Mouse (Mus musculus) MEL (cell line): Measurements from ENCODE around the gene Gm18336.

Source experiments
- CHD2 ChIP-seq: IDR thresholded peaks from 2 replicates; pipeline ENCODE4 v1.6.1; 2011; ENCODE audit warnings: low read length, improper control_type of control experiment
- CTCF ChIP-seq, 3 experiments: IDR thresholded peaks in 2 of 3; conservative IDR thresholded peaks in 1 of 3; 2 replicates each; pipeline ENCODE4 v1.5.1; 2011 to 2012; ENCODE audit warnings: low read length in 3 of 3, low read depth in 2 of 3, mild to moderate bottlenecking in 2 of 3, improper control_type of control experiment in 1 of 3, inconsistent platforms in 1 of 3, mixed read lengths in 1 of 3, moderate library complexity in 1 of 3; ENCODE audit not compliant: control insufficient read depth in 1 of 3, insufficient read depth in 1 of 3, poor library complexity in 1 of 3, severe bottlenecking in 1 of 3
- ELF1 ChIP-seq: IDR thresholded peaks from 2 replicates; pipeline ENCODE4 v1.6.1; 2014; ENCODE audit warnings: low read depth, mild to moderate bottlenecking, inconsistent platforms, low read length, improper control_type of control experiment, moderate library complexity

DNA sequence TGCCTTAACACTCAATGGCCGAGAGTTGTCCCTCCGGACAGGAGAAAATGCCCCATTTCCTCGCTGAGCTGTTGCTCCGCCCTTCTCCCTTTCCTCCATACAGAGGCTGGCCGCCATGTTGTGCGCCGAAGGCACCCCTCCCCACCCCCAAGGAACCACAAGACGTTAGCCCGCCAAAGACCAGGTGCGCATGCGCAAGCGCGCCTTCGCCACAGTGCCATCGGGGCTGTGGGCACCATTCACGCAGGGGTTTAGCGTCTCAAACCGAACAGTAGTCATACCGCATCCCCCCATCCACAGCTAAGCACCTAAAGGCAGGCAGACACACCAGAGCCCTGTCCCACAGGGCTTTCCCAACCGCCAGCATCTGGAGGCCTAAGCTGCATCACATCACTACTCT lies 2.4 kb upstream of the Gm18336 start:
- TF ChIP-seq CTCF (IDR thresholded peaks at IDR 0.05 in 2 of 3, conservative IDR thresholded peaks at IDR 0.05 in 1 of 3; ENCODE audit: control insufficient read depth in 1 of 3, insufficient read depth in 1 of 3, low read depth in 2 of 3, low read length in 3 of 3, poor library complexity in 1 of 3, severe bottlenecking in 1 of 3): no peak
- TF ChIP-seq CHD2: no peak
- TF ChIP-seq ELF1: no peak
